13 mouse cellular contexts compared by ENCODE assay signal in genomic region chr6:32512010-32512409, GRCm38 (mm10).
A peak's percentile ranks its signal among the peaks of the same experiment; 100 is the strongest.
DNase-seq lines count a peak whose midpoint lies in the region; ATAC-seq and TF ChIP-seq lines count a peak whose summit lies in the region.
"Had no signal": no experiment of that assay in that cellular context is flagged by ENCODE, and none has a peak within 500 bp of the region (broad histone marks: within the 10 kb centered on the region; RNA-seq: fewer than 3 reads in every experiment).

No protein-coding gene starts in this region.

- H3K27ac ChIP-seq in kidney, adult 2 months (ENCODE audit: insufficient read depth, low read depth, low read length) = peak overlapping the region; percentile 75
- H3K27ac ChIP-seq in liver, postnatal 0 days (ENCODE audit: low read depth) = no peak overlapping the region
- H3K27ac ChIP-seq: neural tube, embryonic 12.5 days had no signal

- TF ChIP-seq EP300 in liver, postnatal 0 days (IDR thresholded peaks at IDR 0.05; ENCODE audit: low read depth) = no peak

- H3K9ac ChIP-seq in liver, postnatal 0 days (replicated peaks) = no peak overlapping the region
- H3K9ac ChIP-seq: neural tube, embryonic 12.5 days had no signal

- 53% methylated on average over 1 of the region's 1 CpGs for WGBS in kidney, adult 2 months
- 17% methylated on average over 1 of the region's 1 CpGs for WGBS in liver, postnatal 0 days (ENCODE audit: insufficient replicate concordance)

- peak; percentile 67 for ATAC-seq in granulocyte monocyte progenitor cell, adult 5-6 weeks (replicated peaks; ENCODE audit: poor library complexity, severe bottlenecking)
- ATAC-seq in liver, postnatal 0 days = peak; percentile 38; the same call in 1 of the 2 replicates
- ATAC-seq: CD4-positive, CD25-positive, alpha-beta regulatory T cell, adult 4 months had no signal

- no peak for TF ChIP-seq POLR2A in kidney, adult 2 months (IDR thresholded peaks at IDR 0.05; ENCODE audit: low read depth, low read length)

- no peak overlapping the region for H3K4me2 ChIP-seq in liver, postnatal 0 days (ENCODE audit: low read depth, low read length)
- H3K4me2 ChIP-seq: neural tube, embryonic 12.5 days had no signal

- no peaks in the 10 kb centered on the region for H3K36me3 ChIP-seq in kidney, adult 2 months (ENCODE audit: control insufficient read depth, insufficient read depth, low read length)
- no peaks in the 10 kb centered on the region for H3K36me3 ChIP-seq in liver, postnatal 0 days (replicated peaks; ENCODE audit: insufficient read depth, low read length)

- peak; percentile 59 for DNase-seq in kidney, adult 2 months
- DNase-seq in kidney, postnatal 10 days = no peak
- peak; percentile 18 for DNase-seq in A20 (ENCODE audit: low read depth, low spot score)
- no peak for DNase-seq in liver, postnatal 0 days
- DNase-seq in embryo, embryonic 10.5 days (ENCODE audit: low spot score) = no peak
- DNase-seq in embryo, embryonic 10 days (ENCODE audit: low spot score) = no peak
- no peak for DNase-seq in cerebellum, adult 9-10 months
- DNase-seq: cerebellum, postnatal 25 days; right cerebral cortex, postnatal 25 days had no signal

- H3K4me1 ChIP-seq in kidney, adult 2 months (ENCODE audit: control insufficient read depth, insufficient read depth, low read length) = no peaks in the 10 kb centered on the region
- no peaks in the 10 kb centered on the region for H3K4me1 ChIP-seq in liver, postnatal 0 days (ENCODE audit: insufficient read depth)
- H3K4me1 ChIP-seq: neural tube, embryonic 12.5 days had no signal

- H3K27me3 ChIP-seq in kidney, adult 2 months (replicated peaks; ENCODE audit: control insufficient read depth, insufficient read depth, low read length) = no peaks in the 10 kb centered on the region
- H3K27me3 ChIP-seq in liver, postnatal 0 days (ENCODE audit: insufficient read depth, low read length) = no peaks in the 10 kb centered on the region
- H3K27me3 ChIP-seq: neural tube, embryonic 12.5 days had no signal

- no peaks in the 10 kb centered on the region for H3K9me3 ChIP-seq in liver, postnatal 0 days (ENCODE audit: low read length)
- H3K9me3 ChIP-seq: neural tube, embryonic 12.5 days had no signal

- TF ChIP-seq CTCF in kidney, adult 2 months (conservative IDR thresholded peaks at IDR 0.05; ENCODE audit: insufficient read depth, insufficient read length, low read depth, low read length) = no peak
- no peak for TF ChIP-seq CTCF in liver, postnatal 0 days (IDR thresholded peaks at IDR 0.05; ENCODE audit: low read depth)

- no peak overlapping the region for H3K4me3 ChIP-seq in kidney, adult 2 months (ENCODE audit: insufficient read depth, low read depth, low read length)
- H3K4me3 ChIP-seq in liver, postnatal 0 days (ENCODE audit: low read depth, low read length) = no peak overlapping the region
- H3K4me3 ChIP-seq: erythroblast, embryonic 14.5 days; neural tube, embryonic 12.5 days had no signal

Comparison
In these comparisons a context has a peak if more than half of its experiments do, and no peak if none do; other contexts are left out.
1. DNase-seq: peak in kidney, adult 2 months (single experiment) and A20 (single experiment); none in kidney, postnatal 10 days (single experiment), liver, postnatal 0 days (single experiment), embryo, embryonic 10.5 days (single experiment), embryo, embryonic 10 days (single experiment) and cerebellum, adult 9-10 months (single experiment).